Mouse (Mus musculus) right cerebral cortex, postnatal 10 days (tissue): ENCODE results near the gene Eef2.
"Not testable (repeated sequence)": the region's sequence is repeated elsewhere in the genome, so short reads cannot be mapped to it uniquely, and the experiment has no call there.

Source experiments
- DNase-seq, 2 experiments: peaks; one replicate each; pipeline ENCODE4 v3.0.0; 2021; ENCODE audit warnings: low spot score in 2 of 2

Gene Eef2

DNA sequence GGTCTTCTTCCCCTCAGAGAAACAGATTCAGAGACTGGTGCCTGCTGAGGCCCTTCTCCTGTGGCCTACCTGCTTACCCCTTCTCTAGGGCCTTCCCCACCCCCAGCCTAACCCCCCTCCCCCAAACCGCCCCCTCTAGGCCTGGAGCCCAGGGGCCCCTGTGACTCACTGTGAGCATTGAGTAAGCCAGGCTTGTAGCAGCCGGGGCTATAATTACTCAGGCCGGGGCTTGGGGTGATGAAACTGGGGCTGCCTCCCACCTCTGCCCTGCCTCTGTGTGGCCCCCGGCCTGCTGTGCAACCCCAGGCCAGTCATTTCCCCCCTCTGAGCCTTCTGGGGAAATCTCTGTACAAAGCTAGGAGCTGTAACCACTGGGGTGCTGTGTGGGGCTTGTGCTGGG lies 30.1 kb upstream of the Eef2 start:
- no peak for DNase-seq

DNA sequence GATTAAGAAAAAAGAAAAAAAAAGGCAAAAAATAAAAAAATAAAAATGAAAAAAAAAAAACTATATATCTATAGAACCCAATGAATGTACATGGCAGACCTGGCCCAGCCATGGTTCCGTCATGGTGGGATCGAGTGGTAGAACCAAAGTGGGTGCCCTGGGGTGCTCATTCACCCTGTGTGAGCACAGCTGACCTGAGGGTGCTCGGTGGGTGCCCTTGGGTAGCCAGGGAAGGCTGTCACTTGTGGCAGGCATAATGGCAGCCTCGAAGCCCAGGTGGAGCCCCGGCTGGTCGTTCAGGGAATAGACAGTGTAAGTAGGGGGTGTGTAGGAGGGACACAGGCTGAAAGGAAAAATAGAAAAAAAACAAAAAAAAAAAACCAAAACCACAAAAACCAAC lies 25.2 kb upstream of the Eef2 start:
- no peak for DNase-seq

DNA sequence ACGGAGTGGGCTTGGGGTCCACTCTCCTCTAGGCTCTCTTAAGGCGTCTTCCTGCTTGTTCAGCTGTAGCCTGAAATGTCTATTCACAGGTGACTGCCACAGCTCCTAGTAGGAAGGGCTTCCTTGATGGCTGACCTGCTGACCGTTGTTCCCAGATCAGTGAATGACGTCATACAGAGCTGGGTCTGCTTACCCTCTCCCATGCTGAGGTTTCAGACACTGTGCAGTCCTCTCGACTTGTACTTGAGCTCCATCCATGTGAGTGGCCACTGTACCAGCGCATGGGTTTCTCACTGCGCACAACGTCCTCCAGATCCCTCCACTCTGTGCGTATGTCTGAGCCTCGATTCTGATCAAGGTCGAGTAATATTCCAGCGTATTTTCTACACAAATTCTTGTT lies 23.8 kb upstream of the Eef2 start:
- no peak for DNase-seq

DNA sequence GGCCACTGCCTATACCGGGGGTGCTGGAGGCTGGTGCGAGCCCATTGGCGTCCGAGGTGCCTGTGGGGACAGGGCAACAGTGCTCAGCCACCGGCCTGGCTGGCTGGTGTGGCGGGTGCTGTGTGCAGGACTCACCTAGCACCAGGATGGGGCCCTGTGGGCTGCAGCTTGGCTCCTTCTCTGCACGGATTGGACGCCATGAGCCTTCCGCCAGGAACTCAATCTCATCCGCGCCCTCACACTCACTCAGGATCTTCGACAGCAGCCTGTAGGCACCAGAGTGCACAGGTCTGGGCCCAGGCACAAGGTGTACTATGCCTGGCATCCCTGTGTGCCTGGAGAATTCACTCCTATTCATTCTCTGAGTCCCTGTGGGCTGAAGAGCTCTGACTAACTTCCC lies 22.1 kb upstream of the Eef2 start:
- DNase-seq, result no peak

DNA sequence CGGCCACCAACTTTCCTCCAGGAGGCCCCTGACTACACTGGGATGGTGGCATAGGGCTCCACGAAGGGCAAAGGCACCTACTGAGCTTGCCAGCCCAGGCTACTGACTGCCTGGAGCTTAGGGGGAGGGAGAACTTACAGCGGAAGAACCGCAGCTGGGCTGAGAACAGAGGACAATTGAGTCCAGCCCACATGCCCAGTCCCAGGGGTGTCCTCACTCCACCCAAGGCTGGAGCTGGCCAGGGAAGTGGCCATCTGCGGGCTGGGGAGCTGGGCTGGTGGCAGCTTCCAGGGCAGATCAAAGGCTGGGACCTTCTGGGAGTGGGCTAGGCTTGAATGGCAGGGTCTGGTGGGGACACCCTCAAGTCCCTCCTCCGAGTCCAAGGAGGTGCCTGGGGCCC lies 21.7 kb upstream of the Eef2 start:
- no peak for DNase-seq

DNA sequence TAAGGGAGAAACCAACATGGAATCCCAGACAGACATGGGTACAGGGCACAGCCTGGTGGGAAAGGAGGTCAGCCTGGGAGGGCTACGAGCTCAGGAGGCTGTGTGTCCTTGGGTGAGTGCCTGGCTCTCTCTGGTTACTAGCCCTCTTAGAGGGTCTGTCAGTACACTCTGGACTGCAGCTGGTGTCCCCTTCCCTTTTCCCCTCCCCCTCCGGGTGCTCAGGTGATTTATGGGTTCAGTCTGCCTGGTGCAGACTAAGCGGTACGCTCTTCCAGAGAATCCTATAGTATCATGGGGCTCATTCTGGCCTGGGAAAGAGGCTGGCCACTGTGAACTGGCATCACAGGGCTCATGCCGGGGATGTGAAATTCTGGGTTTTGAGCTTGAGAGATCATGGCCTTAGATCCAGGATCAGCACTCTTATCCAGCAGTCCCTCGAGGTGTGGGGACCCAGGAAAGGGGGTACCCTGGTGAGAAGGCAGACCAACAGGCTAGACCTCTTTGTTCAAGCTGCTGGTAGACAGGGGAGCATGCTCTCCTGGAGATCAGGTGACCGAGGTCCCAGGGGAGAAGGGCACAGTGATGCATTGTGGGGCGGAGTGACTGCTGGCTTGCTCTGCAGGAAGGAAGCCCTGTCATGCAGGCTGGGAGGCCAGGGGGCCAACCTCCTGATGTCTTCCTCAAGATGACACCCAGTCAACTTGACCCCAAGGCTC lies 14.7 kb upstream of the Eef2 start:
- DNase-seq, result no peak

DNA sequence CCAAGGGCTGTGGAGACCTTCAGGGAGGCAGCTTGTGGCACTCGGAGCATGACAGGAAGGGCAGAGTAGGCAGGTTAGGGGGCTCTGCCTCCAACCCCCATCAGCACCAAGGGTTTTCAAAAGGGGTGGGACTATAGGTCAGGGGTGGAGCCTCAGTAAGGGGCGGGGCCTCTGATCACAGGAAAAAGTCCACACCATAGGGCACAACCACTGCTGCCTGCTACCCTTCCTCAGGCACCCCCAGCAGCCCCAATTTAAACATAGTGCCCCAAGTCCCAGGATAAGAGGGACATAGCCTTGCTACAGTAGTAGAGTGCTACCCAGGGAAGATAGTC lies 14.1 kb upstream of the Eef2 start:
- no peak for DNase-seq

DNA sequence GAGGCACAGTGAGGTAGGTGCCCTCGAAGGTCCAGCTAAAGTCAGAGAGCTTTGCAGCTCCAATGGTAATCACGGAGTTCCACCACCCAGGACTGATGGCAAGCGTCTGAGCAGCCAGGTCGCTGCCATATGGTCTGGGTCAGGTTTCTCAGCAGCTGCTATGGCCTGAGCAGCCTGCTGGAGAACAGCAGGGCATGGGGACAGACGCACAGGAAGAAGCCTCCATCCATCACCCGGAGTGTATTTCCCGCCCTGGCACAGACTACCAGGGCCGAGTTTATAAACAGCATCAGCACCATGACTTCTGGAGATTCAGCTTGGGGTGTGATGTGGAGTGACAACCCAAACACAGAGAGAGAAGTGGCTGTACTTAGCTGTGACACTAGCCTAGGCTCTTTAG lies 11.3 kb upstream of the Eef2 start:
- DNase-seq, result no peak

DNA sequence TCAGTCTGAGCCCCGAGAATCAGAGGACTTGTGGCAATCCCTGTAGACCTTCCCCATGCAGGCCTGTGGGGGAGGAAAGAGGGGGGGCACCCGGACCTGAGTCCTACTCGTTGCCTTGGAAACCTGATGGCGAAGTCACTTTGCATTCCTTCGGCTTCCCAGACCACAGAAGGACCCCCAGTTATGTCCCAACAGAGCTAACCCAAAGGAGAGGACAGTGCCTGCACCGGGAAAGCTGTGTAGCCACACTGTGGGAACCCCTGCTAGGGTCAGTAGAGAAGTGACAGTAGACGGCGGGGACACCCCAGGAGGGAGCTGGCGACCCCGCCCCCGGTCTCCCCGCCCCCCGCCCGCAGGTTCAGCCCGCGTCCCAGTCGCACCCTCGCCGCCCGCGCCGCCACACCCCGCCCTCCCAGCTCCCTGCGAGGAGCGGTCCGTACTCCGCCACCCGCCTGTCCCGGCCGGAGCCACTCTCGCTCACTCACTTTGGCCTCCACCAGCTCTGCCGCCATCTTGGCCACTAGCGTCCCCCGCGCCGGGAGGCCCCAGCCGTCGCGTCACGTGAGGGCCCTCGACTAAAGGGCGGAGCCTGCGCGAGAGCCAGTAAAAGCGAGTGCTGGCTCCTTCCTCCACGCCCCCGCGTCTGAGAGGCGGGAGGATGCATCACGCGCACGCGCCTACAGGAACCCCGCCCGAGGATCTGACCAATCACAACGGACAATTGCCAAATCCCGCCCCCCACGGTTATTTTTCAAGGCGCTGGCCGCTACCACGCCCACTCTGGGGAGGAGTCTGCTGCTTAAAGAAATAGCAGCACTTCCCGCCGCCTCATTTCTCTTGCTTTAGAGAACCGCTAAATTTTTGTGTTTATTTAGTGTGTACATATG lies 9.0 kb upstream of the Eef2 start, which contains the start of gene Pias4:
Gene Pias4, minus strand, starts transcription at position 724 of the 887 bp plus-strand sequence.
- DNase-seq, result peak; percentile 100

DNA sequence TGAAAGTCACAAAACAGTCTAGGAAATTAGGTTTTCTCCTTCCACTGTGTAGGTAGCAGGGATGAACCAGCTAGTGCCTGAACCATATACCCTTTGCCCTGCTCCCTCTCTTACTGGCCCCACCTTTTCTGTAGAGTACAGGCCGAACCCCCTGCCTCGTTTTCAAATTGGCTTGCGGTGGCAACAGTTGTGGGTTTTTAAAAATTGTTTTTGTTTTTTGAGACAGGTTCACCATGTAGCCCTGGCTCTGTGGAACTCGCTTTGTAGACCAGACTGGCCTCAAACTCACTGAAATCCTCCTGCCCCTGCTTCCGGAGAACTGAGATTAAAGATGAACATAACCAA lies 8.4 kb upstream of the Eef2 start:
- peak in 1 of 2 experiments; percentile 41 for DNase-seq

DNA sequence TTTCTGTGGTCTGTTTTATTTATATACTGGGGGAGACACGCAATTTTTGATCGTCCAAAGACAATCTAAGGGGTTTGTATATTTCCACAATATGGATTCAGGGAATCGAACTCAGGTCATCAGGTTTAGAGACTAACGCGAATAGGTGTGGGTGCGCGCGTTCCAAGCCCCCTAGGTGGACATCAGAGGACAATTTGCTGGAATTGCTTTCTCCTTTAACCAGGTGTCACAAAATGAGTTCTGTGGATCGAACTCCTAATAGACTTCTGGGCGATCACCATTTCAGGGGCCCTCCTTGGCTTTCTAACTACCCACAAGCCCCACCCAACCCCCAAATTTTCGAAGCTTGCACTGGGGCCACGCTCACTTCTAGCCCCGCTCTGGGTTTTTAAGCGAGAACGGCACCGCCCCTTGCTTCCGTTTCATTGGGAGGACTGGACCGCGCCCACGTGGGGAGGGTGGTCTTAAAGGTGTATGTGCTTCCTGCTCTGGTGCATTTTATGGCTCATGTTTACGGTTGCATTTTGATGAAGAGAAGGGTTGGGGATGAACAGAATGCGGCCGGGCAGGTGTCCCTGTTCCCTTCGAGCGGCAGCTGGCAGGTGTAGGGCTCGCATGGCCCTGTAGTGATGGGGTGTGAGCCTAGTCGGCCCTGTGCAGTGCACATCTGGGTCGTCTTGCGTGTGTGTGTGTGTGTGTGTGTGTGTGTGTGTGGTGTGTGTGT lies 7.7 kb upstream of the Eef2 start:
- DNase-seq, result peak; percentile 89 to 91

DNA sequence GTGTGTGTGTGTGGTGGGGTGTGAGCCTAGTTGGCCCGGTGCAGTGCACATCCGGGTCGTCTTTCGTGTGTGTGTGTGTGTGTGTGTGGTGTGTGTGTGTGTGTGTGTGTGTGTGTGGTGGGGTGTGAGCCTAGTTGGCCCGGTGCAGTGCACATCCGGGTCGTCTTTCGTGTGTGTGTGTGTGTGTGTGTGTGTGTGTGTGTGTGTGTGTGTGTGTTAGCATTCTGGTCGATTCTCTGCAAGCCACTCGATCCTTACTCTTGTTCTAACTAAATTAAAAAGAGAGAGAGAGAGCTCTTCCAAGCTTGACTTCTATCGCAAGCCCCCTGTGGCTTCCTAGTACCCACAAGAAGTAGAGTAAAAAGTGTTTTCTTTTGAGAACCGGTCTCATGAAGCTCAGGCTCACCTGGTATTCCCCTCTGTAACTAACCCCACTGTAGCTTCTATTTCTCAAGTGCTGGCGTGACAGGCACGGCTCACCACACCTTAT lies 7.0 kb upstream of the Eef2 start:
- DNase-seq, result not testable (repeated sequence)

DNA sequence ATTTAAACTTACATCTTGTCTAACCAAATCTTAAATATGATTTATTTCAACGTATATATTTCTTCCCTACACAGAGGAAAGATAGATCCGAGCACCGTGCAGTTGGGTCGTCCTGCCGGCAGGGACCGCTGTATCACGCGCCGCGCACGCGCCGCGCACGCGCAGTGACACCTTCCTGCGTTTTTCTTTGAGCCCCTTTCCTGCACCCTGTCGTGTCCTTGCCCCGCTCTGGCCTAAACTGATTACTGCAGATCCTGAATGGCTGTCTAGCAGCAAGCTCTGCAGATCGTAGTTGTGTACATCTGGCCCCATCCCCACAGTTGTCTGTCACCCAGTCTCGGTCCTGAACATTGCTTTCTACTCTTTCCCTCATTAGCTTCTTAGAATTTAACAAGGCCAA lies 3.3 kb upstream of the Eef2 start:
- peak; percentile 89 to 91 for DNase-seq

DNA sequence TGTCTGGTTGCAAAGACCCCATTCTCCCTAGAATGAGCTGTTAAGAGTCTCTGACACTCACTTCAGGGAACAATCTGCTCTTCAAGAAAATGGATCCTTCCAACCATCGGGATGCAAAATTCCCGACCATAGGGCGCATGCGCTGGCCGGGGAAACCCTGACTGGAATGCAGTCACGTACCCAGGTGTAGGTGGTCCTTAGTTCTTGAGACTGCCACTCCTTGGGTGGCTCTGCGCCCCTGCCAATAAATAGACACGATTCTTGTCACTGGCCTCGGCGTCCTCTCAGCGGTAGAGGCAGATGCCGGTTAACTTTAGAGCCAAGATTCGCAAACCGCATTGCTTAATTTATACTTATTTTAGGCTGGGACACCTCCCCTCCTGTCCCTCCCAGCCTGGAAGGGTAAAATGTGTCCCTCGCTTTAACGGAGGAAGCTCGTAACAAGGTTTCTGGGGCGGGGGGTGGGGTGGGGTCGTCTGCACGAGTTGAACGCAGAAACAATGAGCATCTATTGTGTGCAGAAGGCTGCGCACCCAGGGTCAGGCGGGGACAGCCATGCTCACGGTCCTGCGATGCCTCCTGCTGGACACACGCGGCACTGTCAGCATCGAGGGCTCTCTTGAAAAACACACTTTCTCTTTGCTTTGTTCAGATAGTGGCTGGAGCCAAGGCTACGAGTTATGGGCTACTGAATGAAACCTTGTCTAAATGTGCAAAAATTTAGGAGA lies 1.6 kb upstream of the Eef2 start:
- peak; percentile 93 for DNase-seq

DNA sequence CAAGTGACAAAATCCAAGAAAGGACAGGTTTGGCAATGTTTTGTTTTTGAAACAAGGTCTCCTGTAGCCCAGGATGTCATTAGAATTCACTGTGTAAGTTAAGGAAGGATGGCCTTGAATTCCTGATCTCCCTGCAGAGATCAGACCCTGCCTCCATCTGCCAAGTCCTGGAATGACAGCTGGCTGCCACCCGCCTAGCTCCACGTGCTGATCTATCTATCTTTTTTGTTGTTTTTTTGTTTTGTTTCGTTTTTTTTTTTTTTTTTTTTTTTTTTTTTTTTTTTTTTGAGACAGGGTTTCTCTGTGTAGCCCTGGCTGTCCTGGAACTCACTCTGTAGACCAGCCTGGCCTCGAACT lies 1.1 kb upstream of the Eef2 start:
- peak in 1 of 2 experiments; percentile 58 for DNase-seq

DNA sequence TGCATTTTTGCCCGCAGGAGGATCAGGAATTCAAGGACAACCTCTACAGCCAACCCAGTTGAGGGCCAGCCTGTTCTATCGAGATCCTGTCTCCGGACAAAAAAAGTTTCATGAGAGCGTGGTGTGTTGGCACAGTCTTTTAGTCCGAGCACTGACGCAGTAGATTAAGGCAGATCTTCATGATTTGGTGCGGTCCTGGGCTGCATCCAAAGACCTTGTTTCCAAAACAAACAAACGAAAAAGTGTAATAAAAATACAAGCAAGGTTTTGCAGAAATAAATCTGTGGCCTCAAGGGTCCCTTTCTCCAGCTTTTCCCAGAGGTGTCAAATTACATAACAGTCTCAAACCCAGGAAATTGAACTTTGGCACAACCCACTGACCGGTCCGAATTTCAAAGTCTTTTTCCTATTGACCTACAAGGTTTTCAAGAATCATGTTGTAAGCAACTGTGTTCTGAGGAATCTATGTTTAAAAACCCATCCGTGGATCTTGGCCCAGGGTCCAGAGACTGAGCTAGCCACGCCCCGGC lies 430 bp upstream of the Eef2 start:
- DNase-seq, result peak in 1 of 2 experiments; percentile 43

DNA sequence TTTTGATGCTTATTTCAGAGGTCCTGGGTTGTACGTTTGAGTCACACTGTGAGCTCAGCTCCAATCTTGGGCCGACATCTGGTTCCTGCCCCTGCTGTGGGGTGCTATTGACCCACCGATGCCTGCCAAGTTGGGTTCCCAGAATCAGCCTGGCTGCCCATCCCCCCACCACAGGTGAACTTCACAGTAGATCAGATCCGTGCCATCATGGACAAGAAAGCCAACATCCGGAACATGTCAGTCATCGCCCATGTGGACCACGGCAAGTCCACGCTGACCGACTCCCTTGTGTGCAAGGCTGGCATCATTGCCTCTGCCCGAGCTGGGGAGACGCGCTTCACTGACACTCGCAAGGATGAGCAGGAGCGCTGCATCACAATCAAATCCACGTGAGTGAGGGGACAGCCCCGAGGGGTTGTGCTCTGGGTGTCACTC lies 1.1 kb downstream of the Eef2 start:
- DNase-seq, result peak in 1 of 2 experiments; percentile 77

DNA sequence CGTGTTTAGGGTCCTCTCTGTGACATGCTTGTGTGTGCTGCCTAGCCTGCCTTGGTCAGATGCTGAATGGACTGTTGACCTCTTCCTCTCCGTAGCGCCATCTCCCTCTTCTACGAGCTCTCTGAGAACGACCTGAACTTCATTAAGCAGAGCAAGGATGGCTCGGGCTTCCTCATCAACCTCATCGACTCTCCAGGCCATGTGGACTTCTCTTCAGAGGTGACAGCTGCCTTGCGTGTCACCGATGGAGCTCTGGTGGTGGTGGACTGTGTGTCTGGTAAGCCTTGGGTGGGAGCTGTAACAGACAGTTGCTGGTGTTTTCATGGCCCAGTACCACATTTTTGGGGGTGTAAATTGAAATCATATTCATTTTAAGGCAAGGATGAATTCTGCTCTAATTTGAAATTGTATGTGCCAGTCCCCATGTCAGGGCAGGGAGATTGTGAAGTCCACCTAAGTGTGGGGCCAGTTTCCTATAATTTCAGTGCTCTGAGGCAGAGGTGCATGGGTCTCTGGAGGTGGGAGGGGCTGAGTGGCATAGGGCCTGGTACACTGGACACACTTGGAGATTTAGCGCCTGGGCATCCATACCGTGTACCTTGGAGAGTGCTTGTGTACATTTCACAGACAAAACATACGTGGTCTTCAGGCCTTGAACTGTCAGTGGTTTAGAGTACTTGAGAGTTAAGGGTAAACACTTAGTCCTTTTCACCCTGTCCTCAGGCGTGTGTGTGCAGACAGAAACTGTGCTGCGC lies 1.7 kb downstream of the Eef2 start:
- no peak for DNase-seq

DNA sequence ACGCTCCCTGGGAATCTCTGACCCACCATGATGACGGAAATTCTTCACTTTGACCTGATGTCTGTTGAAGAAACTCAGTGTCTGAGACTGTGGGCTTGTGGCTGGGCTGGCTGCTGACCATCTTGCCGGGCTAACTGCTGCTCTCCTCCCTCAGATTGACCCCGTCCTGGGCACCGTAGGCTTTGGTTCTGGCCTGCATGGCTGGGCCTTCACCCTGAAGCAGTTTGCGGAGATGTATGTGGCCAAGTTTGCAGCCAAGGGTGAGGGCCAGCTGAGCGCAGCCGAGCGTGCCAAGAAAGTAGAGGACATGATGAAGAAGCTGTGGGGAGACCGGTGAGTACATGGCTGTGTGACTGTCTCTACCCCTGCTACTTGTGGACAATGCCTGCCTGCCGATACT lies 2.5 kb downstream of the Eef2 start:
- no peak for DNase-seq

DNA sequence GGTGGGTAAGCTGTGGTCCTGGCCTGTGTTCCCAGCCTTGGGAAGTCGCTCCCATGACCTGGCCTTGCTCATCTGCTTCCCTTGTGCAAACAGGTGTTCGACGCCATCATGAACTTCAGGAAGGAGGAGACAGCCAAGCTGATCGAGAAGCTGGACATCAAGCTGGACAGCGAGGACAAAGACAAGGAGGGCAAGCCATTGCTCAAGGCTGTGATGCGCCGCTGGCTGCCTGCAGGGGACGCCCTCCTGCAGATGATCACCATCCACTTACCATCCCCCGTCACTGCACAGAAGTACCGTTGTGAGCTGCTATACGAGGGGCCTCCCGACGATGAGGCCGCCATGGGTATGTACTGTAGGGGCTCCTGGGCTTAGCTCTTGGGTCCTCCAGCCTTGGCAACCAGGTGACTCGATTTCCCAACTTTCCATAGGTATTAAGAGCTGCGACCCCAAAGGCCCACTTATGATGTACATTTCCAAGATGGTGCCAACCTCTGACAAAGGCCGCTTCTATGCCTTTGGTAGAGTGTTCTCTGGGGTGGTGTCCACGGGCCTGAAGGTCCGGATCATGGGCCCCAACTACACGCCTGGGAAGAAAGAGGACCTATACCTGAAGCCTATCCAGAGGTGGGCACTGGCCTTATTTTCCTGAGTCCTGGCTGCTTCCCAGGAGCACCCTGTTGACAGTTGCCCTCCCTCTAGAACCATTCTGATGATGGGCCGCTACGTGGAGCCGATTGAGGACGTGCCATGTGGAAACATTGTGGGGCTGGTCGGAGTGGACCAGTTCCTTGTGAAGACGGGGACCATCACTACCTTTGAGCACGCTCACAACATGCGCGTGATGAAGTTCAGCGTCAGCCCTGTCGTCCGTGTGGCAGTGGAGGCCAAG lies 3.3 kb downstream of the Eef2 start:
- no peak for DNase-seq
